Mouse (Mus musculus): Measurements from ENCODE around the gene Hacl1.
A peak's percentile ranks its signal among the peaks of the same experiment; 100 is the strongest.

The Hacl1 gene

DNA sequence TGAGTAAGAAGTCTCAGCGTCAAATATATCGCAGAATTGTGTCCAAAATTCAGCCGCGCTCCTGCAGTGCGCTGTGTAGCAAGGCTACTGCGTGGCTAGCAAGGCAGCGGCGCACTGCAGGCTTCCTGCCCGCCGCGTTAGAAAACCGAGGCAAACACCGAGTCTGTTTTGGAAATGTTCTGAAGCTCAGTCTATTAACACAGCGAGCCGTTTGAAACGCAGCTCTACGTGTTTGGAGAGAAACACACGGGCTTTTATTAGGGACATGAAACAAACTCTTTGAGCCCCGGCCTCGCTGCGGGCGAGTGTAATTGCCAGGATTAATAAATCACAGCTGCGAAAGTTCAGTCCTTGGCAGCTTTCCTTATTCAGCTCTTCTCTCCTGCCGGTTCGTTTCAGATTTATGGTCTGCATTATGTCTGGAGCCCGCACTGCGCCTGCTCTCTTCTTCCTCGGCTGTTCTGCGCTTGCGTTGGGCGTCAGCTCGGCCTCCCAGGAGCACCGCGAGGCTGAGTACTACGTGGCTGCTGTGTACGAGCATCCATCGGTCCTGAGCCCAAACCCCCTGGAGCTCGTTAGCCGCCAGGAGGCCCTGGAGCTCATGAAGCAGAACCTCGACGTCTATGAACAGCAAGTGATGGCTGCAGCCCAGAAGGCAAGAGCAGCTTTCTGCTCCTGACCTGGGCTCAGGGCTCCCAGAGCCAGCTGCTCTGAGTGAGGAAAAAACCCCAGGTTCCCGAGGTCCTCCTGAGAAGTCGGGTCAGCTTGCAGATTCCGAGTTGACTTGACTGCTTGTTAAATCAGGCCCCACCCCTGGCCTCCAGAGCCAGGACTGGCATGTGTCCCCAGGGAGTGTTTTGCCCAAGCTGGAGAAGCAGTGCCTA, 20.8 kb upstream of the Hacl1 start:
- DNase-seq, result peak; percentile 82

DNA sequence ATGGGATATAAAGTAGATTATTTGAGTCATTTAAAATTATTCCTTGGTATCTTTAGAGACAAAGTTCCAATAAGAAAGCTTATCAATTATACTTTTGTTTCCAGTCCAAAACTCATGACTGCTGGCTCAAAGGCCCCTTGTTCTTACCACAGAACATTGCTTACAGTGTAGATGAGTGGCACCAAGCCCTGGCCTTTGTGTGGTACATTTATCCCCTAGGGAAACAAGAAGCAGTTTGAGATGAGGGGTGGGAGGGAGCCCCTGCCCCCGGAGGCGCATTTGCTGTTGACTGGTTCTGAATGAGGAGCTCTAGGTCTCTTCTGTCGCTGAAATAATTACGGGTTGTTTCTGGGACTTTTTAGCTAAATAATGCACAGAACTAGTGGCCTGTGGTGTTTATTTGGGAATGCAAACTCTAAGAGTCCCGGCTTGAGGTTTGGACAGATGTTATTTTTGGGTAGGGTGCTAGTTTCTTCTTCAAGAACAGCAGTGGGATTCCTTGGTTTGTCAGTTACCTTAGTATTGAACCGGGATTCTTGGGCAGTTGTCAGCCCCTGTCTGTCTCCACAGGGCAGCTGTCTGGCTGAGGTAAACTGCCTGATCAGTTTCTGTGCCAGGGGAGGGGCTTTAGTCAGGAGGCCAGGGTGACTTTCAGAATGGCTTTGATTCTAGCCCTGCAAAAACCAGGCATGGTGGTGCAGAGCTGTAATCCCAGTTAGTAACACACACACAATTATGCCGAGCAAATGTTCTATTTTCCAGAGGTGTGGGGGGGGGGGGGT, 19.4 kb upstream of the Hacl1 start:
- no peak for DNase-seq

DNA sequence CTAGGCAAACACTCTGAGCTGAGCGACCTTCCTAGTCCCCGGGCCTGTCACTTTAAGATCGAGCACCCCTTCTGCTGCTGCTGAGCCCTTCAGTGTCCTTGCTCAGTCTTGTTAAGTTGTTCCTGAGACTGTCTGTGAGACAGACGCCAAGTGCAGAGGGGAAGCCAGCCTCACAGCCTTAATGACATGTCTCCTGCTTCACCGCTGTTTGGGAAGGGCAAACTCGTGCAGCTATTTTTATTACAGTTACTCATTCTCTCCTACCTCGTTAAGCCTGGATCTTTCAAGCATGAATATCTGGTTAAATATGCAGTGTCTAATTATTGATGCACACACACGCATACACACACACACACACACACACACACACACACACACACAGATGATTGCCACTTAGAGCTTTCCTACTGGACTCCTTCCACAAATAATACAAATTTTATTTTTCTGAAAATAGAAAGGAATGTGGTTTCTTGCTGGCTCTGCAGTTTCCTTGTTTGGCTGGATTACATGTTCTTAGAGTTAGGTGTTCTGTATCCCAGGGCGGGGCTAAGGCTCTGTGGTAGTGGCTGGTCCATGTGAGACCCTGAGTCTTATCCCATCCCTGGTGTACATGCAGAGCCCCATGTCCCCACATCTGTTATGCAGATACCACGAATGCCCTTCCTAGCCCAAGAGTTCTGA, 18.6 kb upstream of the Hacl1 start:
- no peak for DNase-seq

DNA sequence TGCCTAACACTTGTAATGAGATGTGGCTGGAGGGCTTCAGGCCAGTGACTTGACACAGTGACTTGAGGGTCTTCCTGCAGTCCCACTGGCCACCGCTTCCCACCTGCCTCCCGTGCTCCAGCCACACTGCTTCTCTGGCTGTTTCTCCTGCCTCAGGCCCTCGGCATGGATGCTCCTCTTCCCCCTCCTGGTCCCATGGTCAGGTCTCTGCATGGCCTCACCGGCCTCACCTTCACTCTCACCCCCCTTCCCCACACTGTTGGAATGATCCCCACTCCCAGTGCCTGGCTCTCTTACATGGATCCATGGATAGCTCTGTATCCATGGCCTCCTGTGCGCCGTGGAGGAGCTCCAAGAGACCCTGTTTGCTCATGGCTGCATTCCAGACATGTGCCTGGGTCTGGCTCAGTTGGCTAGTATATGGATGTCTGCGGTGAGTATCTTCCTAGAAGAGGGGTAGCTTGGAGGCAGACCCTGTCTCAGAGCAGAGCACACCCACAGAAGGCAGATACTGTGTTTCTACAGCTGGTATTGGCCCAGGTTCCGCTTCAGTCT, 17.1 kb upstream of the Hacl1 start:
- DNase-seq, result no peak

DNA sequence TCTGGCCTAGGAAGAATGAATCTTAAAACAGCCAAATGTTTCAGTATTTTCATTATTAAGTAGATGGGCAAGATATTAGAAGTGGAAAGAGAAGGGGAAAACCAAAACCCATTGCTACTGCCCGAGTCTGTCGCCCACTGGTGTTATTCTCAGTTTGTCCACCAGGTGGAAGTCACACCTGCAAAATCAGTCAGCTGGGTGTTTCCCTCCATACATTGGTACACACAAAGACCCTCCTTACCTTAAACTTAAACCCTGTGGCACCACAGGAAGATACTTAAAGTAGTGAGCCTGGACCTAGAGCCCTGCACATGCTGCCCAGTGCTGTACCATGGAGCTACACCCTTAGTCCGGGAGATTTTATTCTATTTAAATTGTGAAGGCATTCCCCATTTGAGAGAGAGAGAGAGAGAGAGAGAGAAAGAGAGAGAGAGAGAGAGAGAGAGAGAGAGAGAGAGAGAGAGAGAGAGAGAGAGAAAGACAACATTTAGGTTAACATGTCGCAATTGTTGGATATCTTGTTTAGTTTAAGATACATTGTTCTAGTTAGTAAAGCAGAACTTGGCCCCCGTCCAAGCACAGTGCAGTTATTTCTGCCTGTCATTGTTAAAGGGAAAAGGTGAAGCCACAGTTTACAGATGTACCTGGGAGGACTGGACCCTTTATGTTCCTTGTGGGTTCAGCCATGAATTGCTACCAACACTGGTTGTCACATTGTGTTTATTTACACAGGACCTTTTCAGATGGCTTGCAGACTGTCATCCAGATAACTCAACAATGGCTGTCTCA, 16.0 kb upstream of the Hacl1 start:
- DNase-seq, result peak; percentile 73

DNA sequence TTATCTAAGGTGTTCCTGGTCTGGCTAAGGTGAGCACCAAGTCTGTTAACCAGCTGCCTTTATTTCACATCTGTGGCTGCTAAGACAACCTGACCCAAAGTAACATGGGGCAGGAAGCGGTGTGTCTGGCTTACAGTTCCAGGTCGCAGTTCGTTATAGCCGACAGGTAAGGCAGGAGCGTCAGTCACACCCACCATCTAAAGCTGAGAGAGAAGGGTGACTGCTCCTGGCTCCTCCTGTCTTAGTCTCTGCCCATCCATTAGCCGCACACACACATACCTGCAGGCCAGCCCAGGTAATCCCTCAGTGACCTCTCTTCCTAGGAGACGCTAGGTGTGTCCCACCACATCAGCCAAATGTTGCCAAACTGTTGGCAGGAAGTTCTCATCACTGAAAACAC, 15.3 kb upstream of the Hacl1 start:
- no peak for DNase-seq

DNA sequence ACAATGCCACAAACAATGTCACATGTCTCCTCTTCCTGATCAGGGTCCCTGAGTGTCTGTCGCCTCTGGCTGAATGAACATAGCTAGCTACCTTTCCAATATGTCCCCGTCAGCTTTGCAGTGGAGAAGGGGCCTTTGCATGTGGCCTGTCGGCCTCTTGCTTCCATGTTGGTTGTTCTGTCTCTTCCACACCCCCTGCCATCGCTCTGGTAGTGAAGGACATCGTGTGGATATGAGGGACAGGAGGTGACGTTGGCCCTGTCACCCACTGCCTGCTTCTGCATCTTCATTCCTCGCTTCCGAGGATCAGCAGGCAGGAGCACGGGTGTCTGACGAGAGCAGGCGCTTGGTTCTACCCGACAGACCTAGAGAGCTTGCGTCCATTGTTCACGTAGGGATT, 14.3 kb upstream of the Hacl1 start:
- no peak for DNase-seq

DNA sequence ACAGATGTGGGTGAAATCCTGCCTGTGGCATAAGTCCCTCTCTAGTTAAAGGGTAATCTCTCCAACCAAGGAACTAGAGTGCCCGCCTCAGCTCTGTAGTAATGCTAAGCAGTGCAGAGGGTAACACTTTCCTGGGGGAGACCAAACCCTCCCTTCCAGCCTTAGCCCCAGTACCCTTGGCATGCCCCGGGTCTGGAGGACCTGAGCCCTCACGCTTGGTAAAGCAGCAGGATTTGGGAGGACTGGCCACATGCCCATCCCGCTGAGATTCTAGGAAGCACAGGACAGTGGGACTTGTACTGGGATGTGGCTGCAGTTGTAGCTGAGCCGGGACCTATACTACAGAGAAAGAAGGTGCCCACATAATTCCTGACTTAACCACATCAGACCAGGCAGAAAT, 13.7 kb upstream of the Hacl1 start:
- DNase-seq, result no peak

DNA sequence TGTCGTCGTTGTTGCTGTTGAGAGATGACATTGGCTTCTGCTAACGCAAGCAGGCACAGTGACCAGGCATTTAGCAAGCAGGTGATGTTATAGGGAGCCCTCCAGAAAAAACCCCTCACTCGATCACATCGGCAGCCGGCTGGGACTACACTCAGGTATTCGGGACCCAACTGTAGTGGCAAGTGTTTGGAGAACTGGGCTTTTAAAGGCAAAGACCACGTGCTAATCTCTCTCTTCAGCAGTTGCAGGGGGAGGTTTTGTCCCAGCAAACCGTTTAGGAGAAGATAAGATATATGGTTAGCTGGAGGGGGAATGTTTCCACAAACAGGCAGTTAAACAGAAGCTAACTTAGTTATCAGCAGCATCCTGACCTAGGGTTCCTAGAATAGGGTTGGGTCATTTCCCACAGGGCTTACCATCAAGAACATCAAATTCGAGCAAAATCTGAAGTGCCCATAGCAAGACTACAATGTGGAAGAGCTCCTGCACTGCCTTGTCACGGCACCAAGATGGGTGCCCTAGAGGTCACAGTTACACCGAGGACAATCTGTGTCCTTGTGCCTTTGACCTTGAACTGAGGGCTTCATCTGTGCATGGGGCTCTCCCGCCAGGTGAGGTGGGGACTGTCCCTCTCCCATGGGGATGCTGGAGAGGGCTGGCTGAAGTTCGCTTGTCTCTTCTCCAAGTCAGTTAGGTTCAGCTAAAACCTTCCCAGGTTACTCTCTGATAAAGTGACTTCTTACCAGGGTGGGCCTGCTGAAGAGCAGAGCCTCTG, 12.2 kb upstream of the Hacl1 start:
- DNase-seq, result no peak

DNA sequence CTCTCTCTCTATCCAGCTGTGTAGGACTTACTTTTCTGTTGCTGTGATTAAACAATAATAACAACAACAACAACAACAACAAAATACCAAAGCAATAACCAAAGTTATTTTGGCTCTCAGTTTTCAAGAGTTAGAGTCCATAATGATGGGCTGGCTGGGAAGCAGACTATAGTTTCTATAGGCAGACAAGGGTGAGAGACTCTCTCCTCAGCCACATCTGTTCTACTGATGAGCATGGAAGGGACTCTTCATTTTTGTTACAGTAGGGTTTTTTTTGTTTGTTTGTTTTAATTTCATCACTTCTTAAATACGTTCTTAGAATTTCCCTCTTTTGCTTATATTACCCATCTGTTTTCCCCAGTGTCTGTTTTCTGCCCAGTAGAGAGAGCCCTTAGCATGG, 11.5 kb upstream of the Hacl1 start:
- no peak for DNase-seq

DNA sequence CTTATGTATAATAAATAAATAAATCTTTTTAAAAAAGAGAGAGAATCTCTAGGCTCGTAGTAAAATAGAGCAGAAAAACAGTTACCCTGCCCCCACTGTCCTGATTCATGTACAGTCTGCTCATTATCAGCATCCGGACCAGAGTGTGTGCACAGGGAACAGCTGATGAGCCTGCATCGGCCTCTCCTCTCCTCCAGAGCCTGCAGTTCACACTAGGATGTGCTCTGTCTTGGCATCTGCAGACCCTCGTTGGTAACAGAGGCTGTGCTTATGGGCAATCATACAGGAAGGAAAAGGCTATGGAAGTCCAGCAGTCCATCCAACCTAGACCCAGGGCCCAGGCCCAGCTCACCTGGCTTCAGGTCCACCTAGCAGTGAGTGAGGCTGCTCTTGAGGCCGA, 11.0 kb upstream of the Hacl1 start:
- no peak for DNase-seq

DNA sequence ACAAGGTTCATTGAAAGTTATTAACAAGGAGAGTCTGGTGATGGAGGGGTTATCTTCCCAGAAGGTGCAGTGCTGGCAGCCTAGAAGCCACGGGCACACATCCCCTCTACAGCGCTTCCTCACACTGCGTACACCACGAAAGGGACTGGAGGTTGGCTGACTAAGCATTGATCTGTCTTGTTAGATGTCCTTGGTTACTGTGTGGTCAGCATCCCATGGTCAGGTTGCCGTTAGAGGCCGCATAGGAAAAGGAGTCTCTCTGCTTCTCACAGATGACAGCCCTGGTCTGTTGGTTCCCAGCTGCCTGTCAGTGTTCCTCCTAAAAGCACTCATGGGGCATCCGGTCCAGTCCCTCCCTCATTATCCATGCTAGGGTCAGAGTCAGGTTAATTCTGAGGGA, 10.1 kb upstream of the Hacl1 start:
- DNase-seq, result no peak

DNA sequence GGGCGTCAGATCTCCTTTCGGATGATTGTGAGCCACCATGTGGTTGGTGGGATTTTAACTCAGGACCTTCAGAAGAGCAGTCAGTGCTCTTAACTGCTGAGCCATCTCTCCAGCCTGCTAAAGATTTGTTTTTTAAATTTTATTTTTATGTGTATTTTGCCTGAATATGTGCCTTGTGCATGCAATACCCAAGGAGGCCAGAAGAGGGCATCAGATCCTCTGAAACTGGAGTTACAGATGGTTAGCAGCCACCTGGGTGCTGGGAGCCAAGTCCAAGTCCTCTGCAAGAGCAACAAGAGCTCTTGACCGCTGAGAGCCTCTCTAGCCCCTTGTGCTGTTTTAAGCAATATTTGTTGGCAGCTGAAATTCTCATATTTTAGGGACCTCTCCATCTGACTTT, 9.3 kb upstream of the Hacl1 start:
- no peak for DNase-seq

DNA sequence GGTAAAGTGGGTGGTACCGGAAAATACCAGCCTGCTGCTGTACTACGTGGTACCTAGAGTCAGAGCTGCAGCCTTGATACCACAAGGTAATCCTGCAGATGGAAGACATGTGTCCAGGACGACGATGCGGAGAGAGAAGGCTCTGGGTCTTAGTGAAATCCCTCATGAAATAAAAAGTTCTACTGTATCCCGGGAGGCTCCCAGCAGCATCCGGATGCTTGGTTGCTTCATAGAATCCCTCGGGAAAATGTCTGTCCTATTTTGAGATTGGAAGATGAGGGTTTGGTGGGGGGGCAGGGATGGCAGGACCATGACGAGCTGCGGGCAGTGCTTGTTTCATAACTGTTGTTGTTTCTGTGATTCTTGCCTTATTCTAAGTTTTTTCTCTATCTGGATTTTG, 6.9 kb upstream of the Hacl1 start:
- no peak for DNase-seq

DNA sequence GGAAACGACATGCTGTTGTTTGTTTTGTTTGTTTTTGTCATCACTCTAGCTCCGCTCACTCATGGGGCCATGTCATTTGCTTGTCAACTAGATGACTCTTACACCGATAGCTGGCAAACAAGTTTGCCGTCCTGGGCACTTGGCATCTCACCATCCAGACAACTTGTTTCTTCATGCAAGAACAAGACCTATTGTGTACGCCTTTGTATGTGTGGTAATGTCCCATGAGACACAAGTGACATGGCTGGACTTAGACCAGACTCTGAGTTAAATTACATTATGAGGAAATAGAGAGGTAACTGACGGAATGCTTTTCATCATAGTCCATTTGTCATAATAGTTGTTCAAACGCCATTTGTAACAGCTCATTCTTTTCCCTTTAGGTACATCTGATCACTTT, 4.8 kb upstream of the Hacl1 start:
- no peak for DNase-seq

DNA sequence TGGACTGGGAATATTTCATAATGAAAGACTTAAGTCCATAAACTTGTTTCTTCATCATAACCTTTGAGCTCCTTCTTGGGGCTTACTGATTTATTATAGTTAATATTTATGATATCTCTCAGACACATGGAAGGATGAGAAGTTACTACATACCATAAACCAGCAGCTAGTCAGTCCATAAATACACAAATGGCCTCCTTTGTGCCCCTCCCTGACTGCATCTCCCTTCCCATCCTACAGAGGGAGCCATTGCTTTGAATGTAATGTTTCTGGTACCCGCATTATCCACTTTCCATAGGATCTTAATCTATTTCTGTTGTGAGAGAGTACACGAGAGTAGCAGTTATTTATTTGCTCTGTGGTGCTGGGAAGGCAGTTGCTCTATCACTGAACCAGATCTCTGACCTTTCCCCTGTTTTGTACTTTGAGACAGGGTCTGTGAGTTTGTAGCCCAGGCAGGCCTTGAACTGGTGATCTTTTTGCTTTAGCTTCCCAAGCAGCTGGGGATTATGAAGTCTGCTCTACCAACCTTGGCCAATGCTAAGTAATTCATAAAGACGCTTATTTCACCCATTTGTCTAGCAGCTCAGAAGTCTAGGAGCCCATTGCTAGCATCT, 4.0 kb upstream of the Hacl1 start:
- DNase-seq, result no peak

DNA sequence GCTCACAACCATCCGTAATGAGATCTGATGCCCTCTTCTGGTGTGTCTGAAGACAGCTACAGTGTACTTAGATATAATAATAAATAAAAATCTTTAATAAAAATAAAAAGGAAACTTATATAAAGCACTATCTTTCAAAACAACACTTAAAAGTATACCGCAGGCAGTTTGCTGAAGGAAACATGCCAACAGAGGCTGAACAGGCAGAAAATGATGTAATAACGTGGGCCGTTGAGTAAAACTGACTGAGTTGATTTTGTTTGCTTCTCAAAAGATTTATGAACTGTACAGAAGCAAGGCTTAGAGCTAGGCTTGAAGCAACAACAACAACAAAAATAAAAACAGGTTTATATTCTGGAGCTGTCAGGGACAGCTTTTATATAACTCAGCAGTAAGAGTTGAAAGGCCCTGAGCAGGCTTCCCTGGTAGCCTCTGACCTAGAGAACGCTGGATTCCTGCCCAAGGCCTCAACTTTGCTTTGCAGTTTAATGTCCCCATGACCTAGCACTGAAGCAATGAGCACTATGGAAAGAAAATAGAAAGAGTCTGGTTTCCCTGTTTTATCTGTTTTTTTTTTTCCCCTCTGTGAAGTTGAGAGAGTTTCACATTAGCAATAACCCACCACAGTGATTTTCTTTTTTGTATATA, 3.2 kb upstream of the Hacl1 start:
- no peak for DNase-seq

DNA sequence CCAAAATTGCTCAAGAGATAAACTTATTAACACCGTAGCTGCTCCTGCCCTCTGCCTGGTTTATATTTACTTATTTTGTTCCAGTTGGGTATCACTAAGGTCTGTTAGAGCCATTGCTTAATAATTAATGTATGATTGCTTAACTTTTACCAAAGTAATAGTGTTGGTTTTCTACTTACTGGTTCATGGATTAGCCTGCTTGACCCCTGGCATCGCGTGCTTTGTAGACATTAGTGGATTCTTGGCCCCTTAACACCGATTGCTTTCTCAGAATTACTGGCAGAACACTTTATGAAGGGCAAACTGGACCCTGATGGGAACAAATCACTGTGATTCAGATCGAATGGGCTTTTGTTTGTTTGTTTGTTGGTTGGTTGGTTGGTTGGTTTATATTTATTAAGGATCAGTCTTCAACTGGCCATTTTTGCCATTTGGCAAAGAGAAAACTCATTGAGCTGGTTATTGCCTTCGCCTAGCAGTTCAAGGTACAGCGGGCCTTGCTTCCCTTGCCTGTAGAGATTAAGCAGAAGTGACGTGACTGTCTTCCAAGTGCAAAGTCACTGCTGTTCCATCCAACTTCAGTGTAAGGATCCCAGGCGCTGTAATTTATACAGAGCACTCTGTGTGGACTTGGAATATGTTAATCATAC, 545 bp upstream of the Hacl1 start:
- no peak for DNase-seq

DNA sequence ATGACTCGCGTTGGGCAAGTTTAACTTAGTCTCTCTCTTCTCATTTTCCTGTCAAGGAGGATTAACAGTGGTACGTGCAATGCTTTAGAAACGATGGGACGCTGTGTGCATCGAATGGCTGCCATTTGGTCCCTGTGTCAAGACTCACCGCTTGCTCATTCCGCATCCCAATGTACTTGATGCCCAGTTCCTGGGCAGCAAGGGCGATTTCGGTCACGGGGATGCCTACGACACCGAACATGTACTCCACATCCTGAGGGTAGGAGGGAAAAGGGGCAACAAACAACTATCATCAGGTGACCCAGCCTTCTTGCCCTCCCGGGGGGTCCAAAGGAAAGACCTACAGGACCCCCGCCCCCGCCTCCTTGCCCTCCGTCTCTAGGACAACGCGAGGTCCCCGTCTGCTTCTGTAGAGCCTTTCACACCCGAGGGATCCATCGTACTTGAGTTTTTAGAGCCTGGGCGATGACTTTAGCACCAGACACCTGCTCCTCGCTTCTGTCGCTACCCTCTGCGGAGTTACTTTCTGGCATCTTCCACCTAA, 668 bp downstream of the Hacl1 start, which contains the start of gene Gm49387:
TSS of gene Gm49387 (minus strand) at position 533 of the 544 bp plus-strand sequence.
- no peak for DNase-seq

DNA sequence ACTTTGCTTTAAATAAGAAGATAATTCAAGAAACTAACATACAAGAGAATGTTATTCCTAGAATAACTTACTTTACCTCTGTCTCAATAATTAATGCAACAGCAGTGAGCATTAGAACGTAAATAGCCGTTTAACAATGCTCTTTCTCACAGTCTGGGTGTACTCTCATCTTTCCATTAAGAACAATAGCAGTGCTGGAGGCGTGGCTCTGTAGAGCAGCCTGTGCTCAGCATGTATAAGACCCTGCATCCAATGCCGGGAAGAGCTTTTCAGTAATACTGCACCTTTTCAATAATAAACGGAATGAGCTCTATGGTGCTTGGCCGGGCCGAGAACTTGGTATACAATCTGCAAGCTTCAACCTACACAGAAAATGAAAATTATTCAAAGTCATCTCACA, 10.4 kb downstream of the Hacl1 start:
- DNase-seq, result no peak

Data from right cerebral cortex, postnatal 4 days (tissue).